18 mouse cellular contexts compared by ENCODE assay signal in genomic region chr11:84604781-84605180, GRCm38 (mm10).
DNase-seq lines count a peak whose midpoint lies in the region; ATAC-seq and TF ChIP-seq lines count a peak whose summit lies in the region.
"Had no signal": no experiment of that assay in that cellular context is flagged by ENCODE, and none has a peak within 500 bp of the region (broad histone marks: within the 10 kb centered on the region; RNA-seq: fewer than 3 reads in every experiment).

No protein-coding gene starts in this region.

- no peak for ATAC-seq in hindbrain, embryonic 16.5 days
- ATAC-seq in limb, embryonic 11.5 days (ENCODE audit: insufficient number of reproducible peaks, low FRiP score, low TSS enrichment, low read depth): no peak
- no peak for ATAC-seq in embryonic facial prominence, embryonic 11.5 days (replicated peaks; ENCODE audit: insufficient number of reproducible peaks, low FRiP score, low TSS enrichment, low read depth)

- DNase-seq in hindbrain, embryonic 10.5 days (ENCODE audit: low spot score): no peak
- DNase-seq in limb, embryonic 11.5 days (ENCODE audit: low spot score): peak; percentile 40
- no peak for DNase-seq in limb, embryonic 10.5 days (ENCODE audit: low spot score)
- DNase-seq in embryo, embryonic 10.5 days (ENCODE audit: low spot score): peak; percentile 37
- peak; percentile 11 for DNase-seq in embryonic facial prominence, embryonic 11.5 days (ENCODE audit: low spot score)
- DNase-seq in gastrocnemius, adult 2 months: no peak
- DNase-seq: adrenal gland, adult 2 months; cerebellum, adult 2 months; gastrocnemius, postnatal 10 days; heart, adult 11 months; kidney, adult 9 months; right cerebral cortex, postnatal 4 days; thymus, adult 2 months had no signal

- H3K9ac ChIP-seq in hindbrain, embryonic 16.5 days (ENCODE audit: low read depth, low read length): no peak overlapping the region; the same call in 1 of the 2 replicates
- H3K9ac ChIP-seq in limb, embryonic 11.5 days (ENCODE audit: low read length): 0 out of 2 replicates have a peak overlapping the region, but pooled peaks have one; percentile 27
- no peak overlapping the region for H3K9ac ChIP-seq in embryonic facial prominence, embryonic 11.5 days (replicated peaks; ENCODE audit: low read length)
- H3K9ac ChIP-seq: embryonic facial prominence, embryonic 15.5 days; heart, embryonic 15.5 days; liver, embryonic 15.5 days had no signal

- peaks cover 50% of the 10 kb centered on the region for H3K27me3 ChIP-seq in hindbrain, embryonic 10.5 days (ENCODE audit: insufficient read depth, poor library complexity, severe bottlenecking)
- H3K27me3 ChIP-seq in hindbrain, embryonic 16.5 days (replicated peaks; ENCODE audit: control insufficient read depth, insufficient read depth, low read length): 0 out of 2 replicates have a peak, but pooled peaks cover 3% of the 10 kb centered on the region
- H3K27me3 ChIP-seq in limb, embryonic 11.5 days (ENCODE audit: control insufficient read depth, insufficient read depth, low read length): no peaks in the 10 kb centered on the region
- H3K27me3 ChIP-seq in limb, embryonic 10.5 days (ENCODE audit: low read depth, poor library complexity, severe bottlenecking): peaks cover 57% of the 10 kb centered on the region
- no peaks in the 10 kb centered on the region for H3K27me3 ChIP-seq in embryonic facial prominence, embryonic 11.5 days (ENCODE audit: control insufficient read depth, insufficient read depth, low read length)

- no peak overlapping the region for H3K4me2 ChIP-seq in hindbrain, embryonic 16.5 days (ENCODE audit: low read length)
- H3K4me2 ChIP-seq in limb, embryonic 11.5 days (ENCODE audit: low read depth, severe bottlenecking): no peak overlapping the region
- no peak overlapping the region for H3K4me2 ChIP-seq in embryonic facial prominence, embryonic 11.5 days (ENCODE audit: low read depth, low read length)
- H3K4me2 ChIP-seq: embryonic facial prominence, embryonic 15.5 days; heart, embryonic 15.5 days; liver, embryonic 15.5 days had no signal

- 0 out of 2 replicates have a peak overlapping the region, but pooled peaks have one; percentile 30 for H3K27ac ChIP-seq in hindbrain, embryonic 10.5 days
- no peak overlapping the region for H3K27ac ChIP-seq in hindbrain, embryonic 16.5 days (ENCODE audit: low read depth, low read length)
- no peak overlapping the region for H3K27ac ChIP-seq in limb, embryonic 11.5 days (replicated peaks; ENCODE audit: low read depth, low read length)
- H3K27ac ChIP-seq in limb, embryonic 10.5 days: no peak overlapping the region
- no peak overlapping the region for H3K27ac ChIP-seq in embryonic facial prominence, embryonic 11.5 days (replicated peaks; ENCODE audit: low read depth, low read length)
- no peak overlapping the region for H3K27ac ChIP-seq in gastrocnemius, adult 2 months
- H3K27ac ChIP-seq: embryonic facial prominence, embryonic 15.5 days; heart, embryonic 15.5 days; liver, embryonic 15.5 days; macrophage had no signal

- H3K4me3 ChIP-seq in hindbrain, embryonic 10.5 days: no peak overlapping the region
- H3K4me3 ChIP-seq in hindbrain, embryonic 16.5 days (ENCODE audit: low read length): no peak overlapping the region
- no peak overlapping the region for H3K4me3 ChIP-seq in limb, embryonic 11.5 days (ENCODE audit: low read depth, low read length)
- H3K4me3 ChIP-seq in limb, embryonic 10.5 days: no peak overlapping the region
- no peak overlapping the region for H3K4me3 ChIP-seq in embryonic facial prominence, embryonic 11.5 days (ENCODE audit: low read depth, low read length)
- no peak overlapping the region for H3K4me3 ChIP-seq in gastrocnemius, adult 2 months
- H3K4me3 ChIP-seq: embryonic facial prominence, embryonic 15.5 days; heart, embryonic 15.5 days; liver, embryonic 15.5 days had no signal

- no peaks in the 10 kb centered on the region for H3K36me3 ChIP-seq in hindbrain, embryonic 10.5 days
- no peaks in the 10 kb centered on the region for H3K36me3 ChIP-seq in hindbrain, embryonic 16.5 days (ENCODE audit: control insufficient read depth, insufficient read depth, low read length)
- H3K36me3 ChIP-seq in limb, embryonic 11.5 days (ENCODE audit: control insufficient read depth, insufficient read depth, low read length): no peaks in the 10 kb centered on the region
- H3K36me3 ChIP-seq in limb, embryonic 10.5 days: no peaks in the 10 kb centered on the region
- H3K36me3 ChIP-seq in embryonic facial prominence, embryonic 11.5 days (replicated peaks; ENCODE audit: control insufficient read depth, insufficient read depth, low read depth, low read length): no peaks in the 10 kb centered on the region
- H3K36me3 ChIP-seq: embryonic facial prominence, embryonic 15.5 days; heart, embryonic 15.5 days; liver, embryonic 15.5 days had no signal

- WGBS in hindbrain, embryonic 10.5 days: 9% methylated on average over 6 of the region's 6 CpGs
- 8% methylated on average over 6 of the region's 6 CpGs for WGBS in hindbrain, embryonic 16.5 days
- 2% methylated on average over 6 of the region's 6 CpGs for WGBS in limb, embryonic 11.5 days
- WGBS in limb, embryonic 10.5 days: 2% methylated on average over 6 of the region's 6 CpGs
- WGBS in embryonic facial prominence, embryonic 11.5 days: 1% methylated on average over 6 of the region's 6 CpGs

- intact Hi-C loops in gastrocnemius, adult 2 months (cut with DNase I): no loop called here

- no peaks in the 10 kb centered on the region for H3K9me3 ChIP-seq in hindbrain, embryonic 10.5 days
- H3K9me3 ChIP-seq in hindbrain, embryonic 16.5 days (ENCODE audit: control insufficient read depth, low read length): no peaks in the 10 kb centered on the region
- no peaks in the 10 kb centered on the region for H3K9me3 ChIP-seq in limb, embryonic 11.5 days (ENCODE audit: control insufficient read depth, low read length)
- no peaks in the 10 kb centered on the region for H3K9me3 ChIP-seq in limb, embryonic 10.5 days (replicated peaks)
- no peaks in the 10 kb centered on the region for H3K9me3 ChIP-seq in embryonic facial prominence, embryonic 11.5 days (replicated peaks; ENCODE audit: control insufficient read depth, low read length)
- H3K9me3 ChIP-seq: embryonic facial prominence, embryonic 15.5 days; heart, embryonic 15.5 days; liver, embryonic 15.5 days had no signal

- H3K4me1 ChIP-seq in hindbrain, embryonic 10.5 days (replicated peaks): peaks cover 21% of the 10 kb centered on the region
- peaks cover 6% of the 10 kb centered on the region for H3K4me1 ChIP-seq in hindbrain, embryonic 16.5 days (ENCODE audit: control insufficient read depth, insufficient read depth, low read depth, low read length)
- H3K4me1 ChIP-seq in limb, embryonic 11.5 days (ENCODE audit: control insufficient read depth, insufficient read depth, low read length): peaks cover 8% of the 10 kb centered on the region
- H3K4me1 ChIP-seq in limb, embryonic 10.5 days: peaks cover 17% of the 10 kb centered on the region
- H3K4me1 ChIP-seq in embryonic facial prominence, embryonic 11.5 days (ENCODE audit: control insufficient read depth, insufficient read depth, low read length): no peaks in the 10 kb centered on the region
- H3K4me1 ChIP-seq: liver, embryonic 15.5 days had no signal

- TF ChIP-seq CTCF in gastrocnemius, adult 2 months (IDR thresholded peaks at IDR 0.05): no peak

Comparison
In these comparisons a context has a peak if more than half of its experiments do, and no peak if none do; other contexts are left out.
1. DNase-seq: peak in limb, embryonic 11.5 days (single experiment), embryo, embryonic 10.5 days (single experiment) and embryonic facial prominence, embryonic 11.5 days (single experiment); none in hindbrain, embryonic 10.5 days (single experiment), limb, embryonic 10.5 days (single experiment) and gastrocnemius, adult 2 months (single experiment).